Mouse (Mus musculus): ENCODE measurements at regions not wholly inside any gene's neighbourhood (a gene's known extent, or its start where the extent isn't known, plus 50 kb on each side); places are given as distances from the start of the nearest gene placed in this dataset.
A peak's percentile ranks its signal among the peaks of the same experiment; 100 is the strongest.

- Histone ChIP-seq H3K27me3 (no peaks in the 10 kb centered on the region), H3K4me2 (no peak overlapping the region), H3K4me1 (peaks cover 8% of the 10 kb centered on the region), H3K27ac (no peak overlapping the region), H3K9ac (no peak overlapping the region), H3K4me3 (no peak overlapping the region), H3K9me3 (replicated peaks) (no peaks in the 10 kb centered on the region), H3K36me3 (ENCODE audit: poor library complexity, severe bottlenecking) (no peaks in the 10 kb centered on the region)
- WGBS = 69% methylated on average over 7 of the region's 7 CpGs
- no peak for ATAC-seq
Measured at GRCm38 (mm10) chr2:93113929-93114328, 68.0 kb upstream of the Prdm11 start.

- 45% methylated on average over 7 of the region's 7 CpGs for WGBS
- H3K4me1 ChIP-seq = no peaks in the 10 kb centered on the region
Measured at GRCm38 (mm10) chr2:93112320-93112719, 66.4 kb upstream of the Prdm11 start.

GRCm38 (mm10) chr2:93110898-93111297 lies 64.9 kb upstream of the Prdm11 start:
- H3K27me3 ChIP-seq = no peaks in the 10 kb centered on the region
- H3K36me3 ChIP-seq (ENCODE audit: poor library complexity, severe bottlenecking) = no peaks in the 10 kb centered on the region
- H3K4me3 ChIP-seq = no peak overlapping the region
- no peak overlapping the region for H3K9ac ChIP-seq
- H3K4me2 ChIP-seq = no peak overlapping the region
- no peak overlapping the region for H3K27ac ChIP-seq
- ATAC-seq = peak; percentile 42; the same call in 1 of the 2 replicates
- WGBS = 92% methylated on average over 5 of the region's 5 CpGs
- no peaks in the 10 kb centered on the region for H3K9me3 ChIP-seq (replicated peaks)
- no peaks in the 10 kb centered on the region for H3K4me1 ChIP-seq

More at GRCm38 (mm10) chr2:93112320-93112719, 66.4 kb upstream of the Prdm11 start:
- Histone ChIP-seq H3K36me3 (ENCODE audit: poor library complexity, severe bottlenecking) (no peaks in the 10 kb centered on the region), H3K4me2 (no peak overlapping the region), H3K9ac (no peak overlapping the region), H3K27me3 (no peaks in the 10 kb centered on the region), H3K27ac (no peak overlapping the region), H3K4me3 (no peak overlapping the region), H3K9me3 (replicated peaks) (no peaks in the 10 kb centered on the region)
- no peak for ATAC-seq

- H3K36me3 ChIP-seq (ENCODE audit: poor library complexity, severe bottlenecking) = no peaks in the 10 kb centered on the region
- H3K4me1 ChIP-seq = peaks cover 4% of the 10 kb centered on the region; the same call in 1 of the 2 replicates
- WGBS = 67% methylated on average over 6 of the region's 6 CpGs
- no peaks in the 10 kb centered on the region for H3K27me3 ChIP-seq
- H3K9me3 ChIP-seq (replicated peaks) = no peaks in the 10 kb centered on the region
- no peak overlapping the region for H3K27ac ChIP-seq
- no peak overlapping the region for H3K4me3 ChIP-seq
- no peak overlapping the region for H3K4me2 ChIP-seq
- ATAC-seq = no peak
- H3K9ac ChIP-seq = no peak overlapping the region
Measured at GRCm38 (mm10) chr2:93106581-93106980, 60.6 kb upstream of the Prdm11 start.

- no peaks in the 10 kb centered on the region for H3K9me3 ChIP-seq (replicated peaks)
- H3K27ac ChIP-seq = no peak overlapping the region
- H3K4me2 ChIP-seq = no peak overlapping the region
- no peaks in the 10 kb centered on the region for H3K36me3 ChIP-seq (ENCODE audit: poor library complexity, severe bottlenecking)
- H3K4me3 ChIP-seq = no peak overlapping the region
- WGBS = 36% methylated on average over 8 of the region's 8 CpGs
- no peak overlapping the region for H3K9ac ChIP-seq
- H3K27me3 ChIP-seq = no peaks in the 10 kb centered on the region
- H3K4me1 ChIP-seq = peaks cover 16% of the 10 kb centered on the region; the same call in 1 of the 2 replicates
- ATAC-seq = no peak
Measured at GRCm38 (mm10) chr2:93101991-93102390, 56.0 kb upstream of the Prdm11 start.

- Histone ChIP-seq H3K27ac (no peak overlapping the region), H3K27me3 (no peaks in the 10 kb centered on the region), H3K36me3 (ENCODE audit: poor library complexity, severe bottlenecking) (no peaks in the 10 kb centered on the region), H3K4me3 (no peak overlapping the region), H3K4me1 (peaks cover 16% of the 10 kb centered on the region; the same call in 1 of the 2 replicates), H3K4me2 (no peak overlapping the region), H3K9ac (no peak overlapping the region), H3K9me3 (replicated peaks) (no peaks in the 10 kb centered on the region)
- 66% methylated on average over 3 of the region's 3 CpGs for WGBS
- no peak for ATAC-seq
Measured at GRCm38 (mm10) chr2:93099780-93100179, 53.8 kb upstream of the Prdm11 start.

- no peak for ATAC-seq
- no peak overlapping the region for H3K9ac ChIP-seq
- no peak overlapping the region for H3K27ac ChIP-seq
- no peaks in the 10 kb centered on the region for H3K36me3 ChIP-seq (ENCODE audit: poor library complexity, severe bottlenecking)
- H3K27me3 ChIP-seq = no peaks in the 10 kb centered on the region
- no peak overlapping the region for H3K4me3 ChIP-seq
- no peaks in the 10 kb centered on the region for H3K9me3 ChIP-seq (replicated peaks)
- WGBS = 100% methylated on average over 2 of the region's 2 CpGs
- no peak overlapping the region for H3K4me2 ChIP-seq
- peaks cover 18% of the 10 kb centered on the region for H3K4me1 ChIP-seq
Measured at GRCm38 (mm10) chr2:93097016-93097415, 51.0 kb upstream of the Prdm11 start.

- no peaks in the 10 kb centered on the region for H3K9me3 ChIP-seq (replicated peaks)
- no peak overlapping the region for H3K27ac ChIP-seq
- H3K4me2 ChIP-seq = no peak overlapping the region
- no peaks in the 10 kb centered on the region for H3K27me3 ChIP-seq
- H3K4me1 ChIP-seq = peaks cover 24% of the 10 kb centered on the region
- H3K9ac ChIP-seq = no peak overlapping the region
- 48% methylated on average over 6 of the region's 6 CpGs for WGBS
- no peak overlapping the region for H3K4me3 ChIP-seq
- no peaks in the 10 kb centered on the region for H3K36me3 ChIP-seq (ENCODE audit: poor library complexity, severe bottlenecking)
- peak; percentile 86 for ATAC-seq
Measured at GRCm38 (mm10) chr2:93096078-93096729, 50.2 kb upstream of the Prdm11 start.
